Mouse (Mus musculus) liver, embryonic 11.5 days (tissue): ENCODE measurements around the gene Zmiz1. TPM values are rescaled to one million over a fixed set of nuclear protein-coding genes. Genes with fewer than 3 reads are reported as not detected.

Experiments
- ATAC-seq: fragments of 200-750 bp; cut with Nextera tagmentation; replicated peaks from 2 replicates; pipeline ENCODE4 v1.8.0; 2017; ENCODE audit warnings: moderate number of reproducible peaks, mild to moderate bottlenecking, moderate TSS enrichment, moderate library complexity; ENCODE audit not compliant: low FRiP score
- DNase-seq: peaks from one replicate; pipeline ENCODE4 v3.0.0-alpha.2; 2017; ENCODE audit warnings: low spot score
- H3K27ac ChIP-seq: fragments of 300-500 bp; sonication (generic); 2 replicates; pipeline ENCODE4 v1.5.1; 2014; ENCODE audit warnings: mild to moderate bottlenecking, low read depth, low read length, control low read depth
- H3K27me3 ChIP-seq: fragments of 300-500 bp; sonication (generic); replicated peaks from 2 replicates; pipeline ENCODE4 v1.6.1; 2014; ENCODE audit warnings: low read length, mixed read lengths; ENCODE audit not compliant: control insufficient read depth, insufficient read depth
- H3K36me3 ChIP-seq: fragments of 300-500 bp; sonication (generic); 2 replicates; pipeline ENCODE4 v1.6.1; 2014; ENCODE audit warnings: mild to moderate bottlenecking, low read length, moderate library complexity, mixed read lengths; ENCODE audit not compliant: control insufficient read depth, insufficient read depth
- H3K4me1 ChIP-seq: fragments of 300-500 bp; sonication (generic); replicated peaks from 2 replicates; pipeline ENCODE4 v1.6.1; 2014; ENCODE audit warnings: low read length, mixed read lengths; ENCODE audit not compliant: control insufficient read depth, insufficient read depth
- H3K4me2 ChIP-seq: fragments of 300-500 bp; sonication (generic); 2 replicates; pipeline ENCODE4 v1.6.1; 2014; ENCODE audit warnings: mild to moderate bottlenecking, control low read depth, moderate library complexity
- H3K4me3 ChIP-seq: fragments of 300-500 bp; sonication (generic); 2 replicates; pipeline ENCODE4 v1.5.1; 2014; ENCODE audit warnings: low read depth, low read length, control low read depth
- H3K9ac ChIP-seq: fragments of 300-500 bp; sonication (generic); 2 replicates; pipeline ENCODE4 v1.6.1; 2014; ENCODE audit warnings: low read depth, low read length, control low read depth
- H3K9me3 ChIP-seq: fragments of 300-500 bp; sonication (generic); 2 replicates; pipeline ENCODE4 v1.6.1; 2016; ENCODE audit warnings: low read length, inconsistent platforms, mixed read lengths; ENCODE audit not compliant: control insufficient read depth
- WGBS: fragments of 180-500 bp; shearing (Covaris S2); extraction: QIAGEN DNeasy Blood & Tissue Kit; methylation state at CpG from one replicate; pipeline ENCODE4 v1.1.7; 2014; 5-methylcytosine and 5-hydroxymethylcytosine counted together
- polyA plus RNA-seq: library from polyadenylated mRNA; unstranded; fragments of >200 nt; fragmentation: Nextera tagmentation; extraction: Ambion mirVana; gene quantifications from 2 replicates; pipeline ENCODE4 v1.2.1, GENCODE M21; 2014

The Zmiz1 gene
- polyA plus RNA-seq, 1 experiment from 2014 or later, result 31.0 TPM

DNA sequence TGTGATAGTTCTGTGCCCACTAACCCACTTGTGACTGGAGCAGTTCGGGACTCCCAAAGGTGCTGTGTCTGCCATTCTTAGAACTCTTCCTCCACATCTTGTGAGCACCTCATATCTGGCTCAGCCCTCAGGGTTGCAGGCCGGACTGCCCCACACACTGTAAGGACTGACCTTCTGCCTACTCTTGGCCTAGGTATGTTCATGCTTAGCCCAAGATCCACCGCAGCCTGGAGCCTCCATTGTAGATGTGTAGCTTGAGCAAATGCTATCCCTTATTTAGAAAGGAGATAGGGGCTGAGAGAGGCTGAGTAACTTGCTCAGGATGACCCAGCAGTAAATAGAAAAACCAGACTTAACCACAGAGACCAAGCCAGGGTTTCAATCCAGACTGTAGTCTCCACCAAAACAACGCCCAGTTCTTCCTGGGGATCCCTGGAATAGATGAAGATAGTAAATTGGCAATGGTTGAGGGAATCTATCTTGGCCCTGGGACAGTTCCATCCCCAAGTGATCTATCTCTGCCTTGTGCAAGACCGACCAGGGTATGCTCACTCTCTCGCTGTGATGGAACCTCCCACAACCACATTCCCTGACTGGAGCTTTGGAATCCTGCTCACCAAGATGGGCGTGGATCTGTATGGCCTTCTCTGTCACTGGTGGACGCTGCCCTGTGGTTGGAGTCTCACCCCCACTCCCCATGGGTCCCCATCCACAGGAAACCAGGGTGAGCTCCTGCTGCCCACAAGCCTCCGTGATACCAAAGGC, 74.8 kb downstream of the Zmiz1 start:
- H3K4me1 ChIP-seq, result peaks cover 66% of the 10 kb centered on the region

DNA sequence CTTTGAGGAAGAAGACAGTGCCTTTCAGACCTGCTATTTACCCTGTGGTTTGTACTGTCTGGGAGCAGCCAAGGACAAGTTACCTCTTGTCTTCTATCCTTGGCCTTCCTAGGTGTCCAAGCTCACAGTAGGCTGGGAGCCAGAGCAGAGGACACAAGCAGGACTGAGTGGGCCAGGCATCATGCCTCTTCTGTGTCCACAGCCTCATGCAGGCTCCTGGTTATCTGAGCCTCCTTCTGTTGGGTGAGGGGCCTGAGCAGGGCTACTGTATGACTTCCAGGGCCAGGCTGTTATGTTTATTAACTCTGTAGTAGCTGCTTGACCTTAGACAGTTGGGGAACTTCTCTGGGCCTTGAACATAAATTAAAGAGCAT, 75.4 kb downstream of the Zmiz1 start:
- H3K27me3 ChIP-seq, result no peaks in the 10 kb centered on the region
- no peak overlapping the region for H3K4me3 ChIP-seq
- peaks cover 66% of the 10 kb centered on the region for H3K4me1 ChIP-seq
- no peaks in the 10 kb centered on the region for H3K9me3 ChIP-seq
- H3K4me2 ChIP-seq, result peak overlapping the region; percentile 47
- ATAC-seq, result peak; percentile 67
- peaks cover 7% of the 10 kb centered on the region; the same call in 1 of the 2 replicates for H3K36me3 ChIP-seq
- no peak for DNase-seq
- peak overlapping the region; percentile 85 for H3K27ac ChIP-seq
- H3K9ac ChIP-seq, result peak overlapping the region; percentile 53

More for the DNA sequence above, 74.8 kb downstream of the Zmiz1 start:
- 51% methylated on average over 9 of the region's 9 CpGs for WGBS
- peak overlapping the region; percentile 85 for H3K27ac ChIP-seq
- H3K27me3 ChIP-seq, result no peaks in the 10 kb centered on the region
- H3K36me3 ChIP-seq, result peaks cover 7% of the 10 kb centered on the region; the same call in 1 of the 2 replicates
- no peak for ATAC-seq
- DNase-seq, result no peak
- H3K4me2 ChIP-seq, result peak overlapping the region; percentile 47
- H3K4me3 ChIP-seq, result no peak overlapping the region
- H3K9me3 ChIP-seq, result no peaks in the 10 kb centered on the region
- H3K9ac ChIP-seq, result peak overlapping the region; percentile 53

DNA sequence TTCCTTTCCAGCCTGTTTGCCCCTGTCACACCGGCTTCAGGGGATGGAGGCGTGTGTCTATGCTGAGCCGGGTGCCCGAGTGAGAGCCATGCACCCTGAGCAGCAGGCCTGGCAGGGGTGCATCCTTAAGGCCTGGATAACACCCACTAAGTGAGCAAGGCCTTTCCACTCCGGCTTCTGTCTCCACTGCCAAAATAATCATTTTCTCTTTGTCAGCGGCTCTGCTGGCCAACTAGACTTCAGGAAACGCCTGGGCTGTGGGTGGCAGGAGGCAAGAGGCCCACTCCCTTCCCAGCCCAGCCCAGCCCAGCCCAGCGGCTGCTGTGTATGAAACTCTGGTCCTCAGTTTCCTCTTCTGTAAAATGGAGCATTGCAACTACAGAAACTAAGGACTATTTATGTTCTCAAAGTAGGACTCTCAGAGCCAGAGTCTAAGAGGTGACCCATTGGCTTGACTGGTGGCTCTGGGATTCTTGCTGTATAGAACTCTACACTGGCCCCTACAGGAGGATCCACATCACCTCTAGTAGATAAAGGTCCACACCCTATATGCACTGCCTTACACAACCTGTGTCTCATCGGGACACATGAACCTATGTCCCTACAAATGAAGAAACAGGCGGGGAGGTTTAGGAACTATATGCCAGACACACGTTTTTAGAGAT, 76.1 kb downstream of the Zmiz1 start:
- Histone ChIP-seq H3K4me2 (peak overlapping the region; percentile 47), H3K27ac (peak overlapping the region; percentile 85), H3K27me3 (no peaks in the 10 kb centered on the region), H3K36me3 (peaks cover 9% of the 10 kb centered on the region), H3K9ac (peak overlapping the region; percentile 53), H3K4me1 (peaks cover 67% of the 10 kb centered on the region), H3K9me3 (no peaks in the 10 kb centered on the region), H3K4me3 (no peak overlapping the region)
- 42% methylated on average over 11 of the region's 11 CpGs for WGBS
- ATAC-seq, result peak; percentile 66
- no peak for DNase-seq

DNA sequence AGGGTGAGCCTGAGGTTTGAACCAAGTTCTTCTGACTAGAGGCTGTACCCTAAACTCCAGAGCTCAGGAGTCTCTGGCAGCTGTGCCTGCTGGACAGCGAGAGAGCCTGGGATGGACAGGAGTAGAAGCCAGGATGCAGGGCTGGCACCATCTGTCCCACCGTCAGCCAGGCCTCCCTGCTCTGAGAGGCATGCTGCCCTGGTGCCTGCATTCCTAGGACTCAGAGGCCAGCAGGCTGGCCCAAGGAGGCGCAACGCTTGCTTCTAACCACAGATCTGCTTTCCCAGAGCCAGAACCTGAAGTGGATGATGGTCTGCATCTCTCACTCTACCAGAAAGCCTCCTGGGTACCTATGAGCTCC, 76.6 kb downstream of the Zmiz1 start:
- WGBS, result 85% methylated on average over 4 of the region's 4 CpGs
- Histone ChIP-seq H3K27me3 (no peaks in the 10 kb centered on the region), H3K4me3 (no peak overlapping the region), H3K9me3 (no peaks in the 10 kb centered on the region), H3K27ac (peak overlapping the region; percentile 85; the same call in 1 of the 2 replicates), H3K36me3 (peaks cover 9% of the 10 kb centered on the region), H3K4me2 (peak overlapping the region; percentile 17; the same call in 1 of the 2 replicates), H3K4me1 (peaks cover 66% of the 10 kb centered on the region), H3K9ac (0 out of 2 replicates have a peak overlapping the region, but pooled peaks have one; percentile 17)
- DNase-seq (no peak), ATAC-seq (no peak)

DNA sequence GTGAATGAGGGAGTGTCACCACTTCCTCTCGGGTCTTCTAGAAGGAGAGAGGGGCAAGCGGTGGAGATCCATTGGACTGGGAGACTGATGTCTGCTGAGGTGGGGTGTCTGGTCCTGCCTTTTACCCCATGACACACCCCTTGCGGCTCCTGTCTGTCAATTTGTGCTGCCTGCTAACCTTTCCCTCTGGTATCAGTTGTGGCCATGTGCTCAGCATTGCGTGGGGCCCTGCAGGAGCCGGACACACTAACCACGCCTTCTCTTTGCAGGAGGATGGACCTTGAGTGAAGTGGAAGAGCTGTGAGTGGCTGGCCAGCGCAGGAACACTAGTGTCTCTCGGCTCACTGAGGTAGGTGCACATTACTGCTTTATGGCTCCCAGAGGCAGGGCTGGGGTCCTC, 77.5 kb downstream of the Zmiz1 start:
- Histone ChIP-seq H3K36me3 (peaks cover 9% of the 10 kb centered on the region), H3K4me3 (no peak overlapping the region), H3K27me3 (no peaks in the 10 kb centered on the region), H3K4me2 (peak overlapping the region; percentile 16; the same call in 1 of the 2 replicates), H3K4me1 (peaks cover 62% of the 10 kb centered on the region), H3K9me3 (no peaks in the 10 kb centered on the region), H3K9ac (0 out of 2 replicates have a peak overlapping the region, but pooled peaks have one; percentile 26), H3K27ac (0 out of 2 replicates have a peak overlapping the region, but pooled peaks have one; percentile 11)
- ATAC-seq (peak; percentile 62), DNase-seq (no peak)
- 52% methylated on average over 8 of the region's 8 CpGs for WGBS

DNA sequence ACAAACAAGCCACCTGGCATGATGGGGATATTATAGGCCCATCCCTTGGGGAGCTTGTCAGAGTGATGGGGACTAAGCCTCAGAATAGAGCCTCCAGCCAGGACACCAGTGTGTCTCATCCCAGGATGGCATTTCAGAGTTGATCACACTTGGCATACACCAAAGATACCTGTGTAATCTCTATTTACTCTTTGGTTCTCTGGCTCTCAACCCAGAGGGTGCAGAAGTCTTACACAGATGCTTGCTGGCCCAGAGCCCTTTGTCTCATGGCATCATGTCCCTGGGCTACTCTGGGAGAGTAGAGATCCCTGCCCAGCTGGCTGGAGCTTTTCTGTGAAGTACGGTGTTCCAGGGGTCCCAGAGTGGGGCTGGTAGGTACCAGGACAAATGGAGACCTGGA, 78.4 kb downstream of the Zmiz1 start:
- Histone ChIP-seq H3K27ac (no peak overlapping the region), H3K9ac (no peak overlapping the region), H3K36me3 (peaks cover 9% of the 10 kb centered on the region), H3K4me2 (no peak overlapping the region), H3K27me3 (no peaks in the 10 kb centered on the region), H3K9me3 (no peaks in the 10 kb centered on the region), H3K4me3 (no peak overlapping the region), H3K4me1 (peaks cover 56% of the 10 kb centered on the region)
- DNase-seq (no peak), ATAC-seq (no peak)
- WGBS, result 90% methylated on average over 1 of the region's 1 CpGs

DNA sequence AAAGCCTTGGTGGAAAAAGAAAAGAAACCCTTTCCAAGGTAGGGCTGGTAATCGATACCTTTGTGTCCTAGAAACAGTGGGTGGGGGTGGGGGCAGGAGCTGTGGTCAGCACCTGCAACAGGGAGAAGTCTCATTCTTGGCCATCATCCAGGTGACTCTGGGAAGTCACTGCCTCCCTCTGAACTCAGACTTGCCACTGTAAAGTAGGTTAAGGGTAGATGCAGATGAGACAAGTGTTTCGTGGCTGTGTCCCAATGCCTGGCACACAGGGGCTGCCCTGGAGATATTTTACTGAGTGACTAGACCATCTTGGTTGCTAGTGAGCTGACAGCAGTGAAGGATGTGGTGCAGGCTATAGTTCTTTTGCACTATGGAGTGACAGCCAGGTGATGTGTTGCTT, 79.5 kb downstream of the Zmiz1 start:
- ATAC-seq, result no peak
- no peak overlapping the region for H3K9ac ChIP-seq
- no peaks in the 10 kb centered on the region for H3K9me3 ChIP-seq
- peaks cover 44% of the 10 kb centered on the region for H3K4me1 ChIP-seq
- H3K27me3 ChIP-seq, result no peaks in the 10 kb centered on the region
- no peak overlapping the region for H3K4me3 ChIP-seq
- no peak for DNase-seq
- peaks cover 9% of the 10 kb centered on the region for H3K36me3 ChIP-seq
- no peak overlapping the region for H3K27ac ChIP-seq
- 89% methylated on average over 2 of the region's 2 CpGs for WGBS
- H3K4me2 ChIP-seq, result no peak overlapping the region

DNA sequence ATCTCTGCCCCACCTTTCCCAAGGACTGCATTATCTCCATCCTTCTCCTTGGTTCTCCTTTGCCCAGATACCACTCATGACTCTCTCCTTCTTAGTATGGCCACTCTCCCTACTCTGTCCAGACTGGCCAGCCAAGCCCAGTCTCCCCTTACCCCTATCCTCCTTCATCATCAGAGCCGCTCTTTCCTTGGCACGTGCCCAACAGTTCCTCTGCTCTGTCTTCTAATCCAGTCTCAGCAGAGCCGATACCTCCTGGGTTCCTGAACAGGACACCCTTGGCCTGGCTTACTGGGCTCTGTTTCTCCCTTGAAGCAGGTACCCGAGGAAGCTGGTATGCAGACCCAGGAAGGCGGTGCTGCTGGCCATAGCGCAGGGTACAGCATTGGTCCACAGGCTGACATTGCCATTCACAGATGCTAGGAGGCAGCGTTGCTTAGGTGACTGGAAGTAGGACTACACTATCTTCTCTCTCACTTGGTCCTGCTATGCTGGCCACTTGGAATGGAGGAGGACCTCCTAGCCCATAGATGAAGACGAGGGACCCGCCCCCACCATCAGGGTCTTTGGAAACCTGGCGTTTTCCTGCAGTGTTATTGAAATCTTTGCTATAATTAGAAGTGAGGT, 80.6 kb downstream of the Zmiz1 start:
- peaks cover 9% of the 10 kb centered on the region for H3K36me3 ChIP-seq
- ATAC-seq (no peak), DNase-seq (no peak)
- peaks cover 33% of the 10 kb centered on the region for H3K4me1 ChIP-seq
- WGBS, result 85% methylated on average over 10 of the region's 10 CpGs
- no peaks in the 10 kb centered on the region for H3K9me3 ChIP-seq
- no peak overlapping the region for H3K4me3 ChIP-seq
- no peak overlapping the region for H3K9ac ChIP-seq
- H3K27ac ChIP-seq, result no peak overlapping the region
- H3K27me3 ChIP-seq, result no peaks in the 10 kb centered on the region
- H3K4me2 ChIP-seq, result no peak overlapping the region
